Mouse (Mus musculus) midbrain, embryonic 11.5 days (tissue): Measurements from ENCODE around the gene Sept9. TPM values are rescaled to one million over a fixed set of nuclear protein-coding genes. Genes with fewer than 3 reads are reported as not detected.
A peak's percentile ranks its signal among the peaks of the same experiment; 100 is the strongest.

Experiments
- ATAC-seq: fragments of 200-750 bp; cut with Nextera tagmentation; 2 replicates; pipeline ENCODE4 v1.8.0; 2017; ENCODE audit warnings: moderate TSS enrichment, moderate library complexity; ENCODE audit not compliant: low FRiP score
- DNase-seq: peaks from one replicate; pipeline ENCODE4 v3.0.0; 2015; ENCODE audit warnings: low spot score; ENCODE audit errors: missing footprints
- H3K27ac ChIP-seq: fragments of 300-500 bp; sonication (generic); 2 replicates; pipeline ENCODE4 v1.5.1; 2014; ENCODE audit warnings: low read depth, low read length
- H3K27me3 ChIP-seq: fragments of 300-500 bp; sonication (generic); 2 replicates; pipeline ENCODE4 v1.6.1; 2014; ENCODE audit warnings: mild to moderate bottlenecking, low read length, moderate library complexity, mixed read lengths; ENCODE audit not compliant: control insufficient read depth, insufficient read depth
- H3K36me3 ChIP-seq: fragments of 300-500 bp; sonication (generic); 2 replicates; pipeline ENCODE4 v1.6.1; 2014; ENCODE audit warnings: mild to moderate bottlenecking, low read length, moderate library complexity, mixed read lengths; ENCODE audit not compliant: control insufficient read depth, insufficient read depth
- H3K4me1 ChIP-seq: fragments of 300-500 bp; sonication (generic); 2 replicates; pipeline ENCODE4 v1.6.1; 2014; ENCODE audit warnings: low read length; ENCODE audit not compliant: control insufficient read depth, insufficient read depth
- H3K4me2 ChIP-seq: fragments of 300-500 bp; sonication (generic); 2 replicates; pipeline ENCODE4 v1.6.1; 2014; ENCODE audit warnings: mild to moderate bottlenecking, moderate library complexity
- H3K4me3 ChIP-seq: fragments of 300-500 bp; sonication (generic); 2 replicates; pipeline ENCODE4 v1.5.1; 2014; ENCODE audit warnings: low read depth, low read length
- H3K9ac ChIP-seq: fragments of 300-500 bp; sonication (generic); 2 replicates; pipeline ENCODE4 v1.6.1; 2014; ENCODE audit warnings: low read length
- H3K9me3 ChIP-seq: fragments of 300-500 bp; sonication (generic); 2 replicates; pipeline ENCODE4 v1.6.1; 2016; ENCODE audit warnings: low read length; ENCODE audit not compliant: control insufficient read depth
- WGBS: fragments of 180-500 bp; shearing (Covaris S2); extraction: QIAGEN DNeasy Blood & Tissue Kit; methylation state at CpG from one replicate; pipeline ENCODE4 v1.1.7; 2014; 5-methylcytosine and 5-hydroxymethylcytosine counted together
- polyA plus RNA-seq: library from polyadenylated mRNA; unstranded; fragments of >200 nt; fragmentation: Nextera tagmentation; extraction: Ambion mirVana; gene quantifications from 2 replicates; pipeline ENCODE4 v1.2.1, GENCODE M21; 2014

The Sept9 gene
- polyA plus RNA-seq, 1 experiment from 2014 or later: 152 TPM

- H3K9me3 ChIP-seq: no peaks in the 10 kb centered on the region; the same call in 1 of the 2 replicates
- H3K4me2 ChIP-seq: no peak overlapping the region
- DNase-seq: no peak
- H3K4me3 ChIP-seq: no peak overlapping the region
- H3K9ac ChIP-seq: no peak overlapping the region
- 54% methylated on average over 7 of the region's 7 CpGs for WGBS
- no peaks in the 10 kb centered on the region; the same call in 1 of the 2 replicates for H3K27me3 ChIP-seq
- H3K36me3 ChIP-seq: no peaks in the 10 kb centered on the region
- ATAC-seq: no peak
- H3K27ac ChIP-seq: no peak overlapping the region
- peaks cover 19% of the 10 kb centered on the region for H3K4me1 ChIP-seq
These were observed 198.7 kb downstream of the Sept9 start for GRCm38 (mm10) chr11:117398191-117398590.

GRCm38 (mm10) chr11:117401583-117402367 lies 202.3 kb downstream of the Sept9 start:
- ATAC-seq: no peak
- no peak for DNase-seq
- peaks cover 24% of the 10 kb centered on the region for H3K4me1 ChIP-seq
- no peak overlapping the region for H3K9ac ChIP-seq
- H3K4me2 ChIP-seq: no peak overlapping the region
- WGBS: 86% methylated on average over 10 of the region's 10 CpGs
- H3K36me3 ChIP-seq: no peaks in the 10 kb centered on the region
- no peak overlapping the region for H3K27ac ChIP-seq
- no peak overlapping the region for H3K4me3 ChIP-seq
- no peaks in the 10 kb centered on the region; the same call in 1 of the 2 replicates for H3K9me3 ChIP-seq
- peaks cover 3% of the 10 kb centered on the region; the same call in 1 of the 2 replicates for H3K27me3 ChIP-seq

GRCm38 (mm10) chr11:117402550-117402949 lies 203.1 kb downstream of the Sept9 start:
- Histone ChIP-seq H3K9ac (no peak overlapping the region), H3K9me3 (no peaks in the 10 kb centered on the region; the same call in 1 of the 2 replicates), H3K4me1 (peaks cover 32% of the 10 kb centered on the region), H3K4me2 (no peak overlapping the region), H3K27ac (no peak overlapping the region), H3K4me3 (no peak overlapping the region), H3K36me3 (no peaks in the 10 kb centered on the region), H3K27me3 (peaks cover 3% of the 10 kb centered on the region; the same call in 1 of the 2 replicates)
- no peak for DNase-seq
- ATAC-seq: no peak
- 88% methylated on average over 11 of the region's 11 CpGs for WGBS

GRCm38 (mm10) chr11:117403073-117403472 lies 203.6 kb downstream of the Sept9 start:
- no peak overlapping the region for H3K27ac ChIP-seq
- no peaks in the 10 kb centered on the region for H3K36me3 ChIP-seq
- no peak overlapping the region for H3K4me2 ChIP-seq
- ATAC-seq (no peak), DNase-seq (peak; percentile 82)
- H3K4me1 ChIP-seq: peaks cover 35% of the 10 kb centered on the region
- WGBS: 92% methylated on average over 6 of the region's 6 CpGs
- no peaks in the 10 kb centered on the region; the same call in 1 of the 2 replicates for H3K9me3 ChIP-seq
- H3K27me3 ChIP-seq: peaks cover 3% of the 10 kb centered on the region; the same call in 1 of the 2 replicates
- H3K9ac ChIP-seq: no peak overlapping the region
- H3K4me3 ChIP-seq: no peak overlapping the region

DNA sequence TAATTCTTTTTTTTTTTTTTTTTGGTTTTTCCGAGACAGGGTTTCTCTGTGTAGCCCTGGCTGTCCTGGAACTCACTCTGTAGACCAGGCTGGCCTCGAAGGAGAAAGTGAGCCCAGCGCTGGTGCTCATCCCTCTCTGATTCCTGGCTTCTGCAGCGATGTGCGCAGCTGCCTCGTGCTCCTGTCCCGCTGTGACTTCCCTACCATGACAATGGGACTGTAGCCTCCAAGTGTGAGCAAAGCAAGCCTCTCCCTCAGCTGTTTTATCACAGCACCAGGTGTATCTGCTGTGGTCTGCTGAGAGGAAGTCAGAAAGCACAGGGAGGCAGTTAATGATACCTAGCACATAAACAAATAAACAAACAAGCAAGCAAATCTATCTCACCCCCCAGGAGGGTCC lies 204.3 kb downstream of the Sept9 start:
- 31% methylated on average over 7 of the region's 7 CpGs for WGBS
- no peak overlapping the region for H3K4me2 ChIP-seq
- no peaks in the 10 kb centered on the region; the same call in 1 of the 2 replicates for H3K9me3 ChIP-seq
- no peaks in the 10 kb centered on the region for H3K36me3 ChIP-seq
- H3K27ac ChIP-seq: no peak overlapping the region
- peak; percentile 77 for DNase-seq
- no peak overlapping the region for H3K9ac ChIP-seq
- no peak overlapping the region for H3K4me3 ChIP-seq
- peaks cover 3% of the 10 kb centered on the region; the same call in 1 of the 2 replicates for H3K27me3 ChIP-seq
- H3K4me1 ChIP-seq: peaks cover 42% of the 10 kb centered on the region
- ATAC-seq: no peak

- H3K4me2 ChIP-seq: no peak overlapping the region
- WGBS: 36% methylated on average over 1 of the region's 1 CpGs
These were observed 207.2 kb downstream of the Sept9 start for GRCm38 (mm10) chr11:117406711-117407110.

DNA sequence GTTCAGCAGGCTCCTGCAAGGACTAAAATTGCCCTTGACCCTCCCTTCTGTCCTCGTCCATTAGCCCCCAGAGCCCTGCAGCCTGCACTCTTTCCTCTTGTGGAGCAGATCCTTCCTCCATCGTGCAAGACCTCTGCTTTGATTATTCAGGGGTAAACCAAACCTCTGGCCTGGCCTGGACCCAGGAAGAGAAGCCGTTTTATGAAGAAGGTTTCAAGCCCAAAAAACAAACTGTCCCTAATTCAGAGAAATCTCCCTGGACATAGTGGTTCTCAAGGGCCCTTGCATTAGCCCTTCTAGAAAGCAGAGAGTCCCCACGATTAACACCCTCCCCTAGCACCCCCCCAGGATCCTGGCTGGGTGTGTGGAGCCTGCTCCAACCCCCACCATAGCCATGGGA lies 207.7 kb downstream of the Sept9 start:
- Histone ChIP-seq H3K27me3 (peaks cover 5% of the 10 kb centered on the region; the same call in 1 of the 2 replicates), H3K4me3 (no peak overlapping the region), H3K4me2 (peak overlapping the region; percentile 65), H3K9me3 (no peaks in the 10 kb centered on the region), H3K27ac (peak overlapping the region; percentile 98), H3K36me3 (no peaks in the 10 kb centered on the region), H3K9ac (peak overlapping the region; percentile 40; the same call in 1 of the 2 replicates), H3K4me1 (peaks cover 56% of the 10 kb centered on the region)
- ATAC-seq (peak; percentile 38), DNase-seq (peak; percentile 95)
- 1% methylated on average over 4 of the region's 4 CpGs for WGBS

More at GRCm38 (mm10) chr11:117406711-117407110, 207.2 kb downstream of the Sept9 start:
- no peak for ATAC-seq
- Histone ChIP-seq H3K36me3 (no peaks in the 10 kb centered on the region), H3K9me3 (no peaks in the 10 kb centered on the region; the same call in 1 of the 2 replicates), H3K4me1 (peaks cover 56% of the 10 kb centered on the region), H3K27ac (peak overlapping the region; percentile 98), H3K27me3 (peaks cover 5% of the 10 kb centered on the region; the same call in 1 of the 2 replicates), H3K4me3 (no peak overlapping the region), H3K9ac (peak overlapping the region; percentile 36; the same call in 1 of the 2 replicates)
- DNase-seq: peak; percentile 91

GRCm38 (mm10) chr11:117407651-117408441 lies 208.4 kb downstream of the Sept9 start:
- Histone ChIP-seq H3K36me3 (no peaks in the 10 kb centered on the region), H3K4me2 (peak overlapping the region; percentile 65), H3K4me3 (peak overlapping the region; percentile 28), H3K4me1 (peaks cover 56% of the 10 kb centered on the region), H3K27me3 (peaks cover 5% of the 10 kb centered on the region; the same call in 1 of the 2 replicates), H3K9ac (peak overlapping the region; percentile 71), H3K27ac (peak overlapping the region; percentile 98), H3K9me3 (no peaks in the 10 kb centered on the region)
- peak; percentile 97 for DNase-seq
- WGBS: under 1% methylated on average over 28 of the region's 28 CpGs
- ATAC-seq: peak; percentile 90
